Mouse (Mus musculus): ENCODE measurements around the gene Plin1. TPM values are rescaled to one million over a fixed set of nuclear protein-coding genes. Genes with fewer than 3 reads are reported as not detected.

The Plin1 gene
- polyA plus RNA-seq, 2 experiments: not detected

GRCm38 (mm10) chr7:79738913-79739312 lies 6.2 kb upstream of the Plin1 start:
- ATAC-seq (ENCODE audit: insufficient read depth) (no peak), DNase-seq (ENCODE audit: low read depth in 3 of 3, low spot score in 3 of 3) (no peak)
- H3K4me3 ChIP-seq (ENCODE audit: insufficient read depth in 1 of 2, low read depth in 2 of 2, low read length in 2 of 2): no peak overlapping the region
- H3K4me2 ChIP-seq (ENCODE audit: low read depth): no peak overlapping the region
- no peak for TF ChIP-seq EP300 (IDR thresholded peaks at IDR 0.05; ENCODE audit: low read depth)
- no peak for TF ChIP-seq CTCF (IDR thresholded peaks at IDR 0.05; ENCODE audit: low read depth)
- no peaks in the 10 kb centered on the region for H3K36me3 ChIP-seq (replicated peaks; ENCODE audit: control insufficient read depth, insufficient read depth, low read depth)
- no peaks in the 10 kb centered on the region for H3K27me3 ChIP-seq (ENCODE audit: control insufficient read depth, insufficient read depth, low read length)
- no peaks in the 10 kb centered on the region for H3K9me3 ChIP-seq (ENCODE audit: control insufficient read depth, low read length)
- no peak overlapping the region for H3K27ac ChIP-seq
- no peak overlapping the region for H3K9ac ChIP-seq (replicated peaks)
- 74% methylated on average over 2 of the region's 2 CpGs for WGBS (ENCODE audit: insufficient replicate concordance)
- H3K4me1 ChIP-seq (replicated peaks; ENCODE audit: control insufficient read depth in 2 of 2, insufficient read depth in 2 of 2, low read length in 1 of 2): peaks cover 3 to 6% of the 10 kb centered on the region in 2 experiments; a peak in 2 of 4 replicates

- Histone ChIP-seq H3K4me2 (ENCODE audit: low read depth) (no peak overlapping the region), H3K36me3 (replicated peaks; ENCODE audit: control insufficient read depth, insufficient read depth, low read depth) (no peaks in the 10 kb centered on the region), H3K9ac (replicated peaks) (no peak overlapping the region), H3K4me3 (ENCODE audit: insufficient read depth in 1 of 2, low read depth in 2 of 2, low read length in 2 of 2) (no peak overlapping the region), H3K27me3 (ENCODE audit: control insufficient read depth, insufficient read depth, low read length) (no peaks in the 10 kb centered on the region), H3K9me3 (ENCODE audit: control insufficient read depth, low read length) (no peaks in the 10 kb centered on the region), H3K4me1 (replicated peaks; ENCODE audit: control insufficient read depth in 2 of 2, insufficient read depth in 2 of 2, low read length in 1 of 2) (no peaks in the 10 kb centered on the region), H3K27ac (no peak overlapping the region)
- WGBS (ENCODE audit: insufficient replicate concordance): 75% methylated on average over 14 of the region's 14 CpGs
- no peak for DNase-seq (ENCODE audit: low read depth in 3 of 3, low spot score in 3 of 3)
- TF ChIP-seq EP300 (IDR thresholded peaks at IDR 0.05; ENCODE audit: low read depth) (no peak), CTCF (IDR thresholded peaks at IDR 0.05; ENCODE audit: low read depth) (no peak)
- ATAC-seq (ENCODE audit: insufficient read depth): no peak
These were observed 3.8 kb upstream of the Plin1 start for GRCm38 (mm10) chr7:79736511-79736910.

GRCm38 (mm10) chr7:79734563-79734962 lies 1.9 kb upstream of the Plin1 start:
- no peak overlapping the region for H3K27ac ChIP-seq
- ATAC-seq (ENCODE audit: insufficient read depth) (no peak), DNase-seq (ENCODE audit: low read depth in 3 of 3, low spot score in 3 of 3) (no peak)

GRCm38 (mm10) chr7:79731438-79731837 lies 1.3 kb downstream of the Plin1 start:
- Histone ChIP-seq H3K4me2 (ENCODE audit: low read depth) (no peak overlapping the region), H3K27me3 (ENCODE audit: control insufficient read depth, insufficient read depth, low read length) (no peaks in the 10 kb centered on the region), H3K9ac (replicated peaks) (no peak overlapping the region), H3K27ac (no peak overlapping the region), H3K4me3 (ENCODE audit: insufficient read depth in 1 of 2, low read depth in 2 of 2, low read length in 2 of 2) (no peak overlapping the region), H3K36me3 (replicated peaks; ENCODE audit: control insufficient read depth, insufficient read depth, low read depth) (no peaks in the 10 kb centered on the region), H3K4me1 (replicated peaks; ENCODE audit: control insufficient read depth in 2 of 2, insufficient read depth in 2 of 2, low read length in 1 of 2) (no peaks in the 10 kb centered on the region), H3K9me3 (ENCODE audit: control insufficient read depth, low read length) (no peaks in the 10 kb centered on the region)
- TF ChIP-seq CTCF (IDR thresholded peaks at IDR 0.05; ENCODE audit: low read depth) (no peak), EP300 (IDR thresholded peaks at IDR 0.05; ENCODE audit: low read depth) (no peak)
- ATAC-seq (ENCODE audit: insufficient read depth): no peak
- no peak for DNase-seq (ENCODE audit: low read depth in 3 of 3, low spot score in 3 of 3)
- 69% methylated on average over 13 of the region's 13 CpGs for WGBS (ENCODE audit: insufficient replicate concordance)

More at GRCm38 (mm10) chr7:79734563-79734962, 1.9 kb upstream of the Plin1 start:
- Histone ChIP-seq H3K36me3 (replicated peaks; ENCODE audit: control insufficient read depth, insufficient read depth, low read depth) (no peaks in the 10 kb centered on the region), H3K27me3 (ENCODE audit: control insufficient read depth, insufficient read depth, low read length) (no peaks in the 10 kb centered on the region), H3K4me3 (ENCODE audit: insufficient read depth in 1 of 2, low read depth in 2 of 2, low read length in 2 of 2) (no peak overlapping the region), H3K9ac (replicated peaks) (no peak overlapping the region), H3K9me3 (ENCODE audit: control insufficient read depth, low read length) (no peaks in the 10 kb centered on the region), H3K4me2 (ENCODE audit: low read depth) (no peak overlapping the region), H3K4me1 (replicated peaks; ENCODE audit: control insufficient read depth in 2 of 2, insufficient read depth in 2 of 2, low read length in 1 of 2) (no peaks in the 10 kb centered on the region)
- TF ChIP-seq EP300 (IDR thresholded peaks at IDR 0.05; ENCODE audit: low read depth) (no peak), CTCF (IDR thresholded peaks at IDR 0.05; ENCODE audit: low read depth) (no peak)
- 70% methylated on average over 8 of the region's 8 CpGs for WGBS (ENCODE audit: insufficient replicate concordance)

GRCm38 (mm10) chr7:79729743-79730370 lies 2.8 kb downstream of the Plin1 start:
- Histone ChIP-seq H3K27me3 (ENCODE audit: control insufficient read depth, insufficient read depth, low read length) (no peaks in the 10 kb centered on the region), H3K4me2 (ENCODE audit: low read depth) (no peak overlapping the region), H3K36me3 (replicated peaks; ENCODE audit: control insufficient read depth, insufficient read depth, low read depth) (no peaks in the 10 kb centered on the region), H3K9me3 (ENCODE audit: control insufficient read depth, low read length) (no peaks in the 10 kb centered on the region), H3K27ac (no peak overlapping the region), H3K9ac (replicated peaks) (no peak overlapping the region), H3K4me3 (ENCODE audit: insufficient read depth in 1 of 2, low read depth in 2 of 2, low read length in 2 of 2) (no peak overlapping the region), H3K4me1 (replicated peaks; ENCODE audit: control insufficient read depth in 2 of 2, insufficient read depth in 2 of 2, low read length in 1 of 2) (no peaks in the 10 kb centered on the region)
- no peak for ATAC-seq (ENCODE audit: insufficient read depth)
- DNase-seq (ENCODE audit: low read depth in 3 of 3, low spot score in 3 of 3): no peak
- peak; percentile 47 for TF ChIP-seq CTCF (IDR thresholded peaks at IDR 0.05; ENCODE audit: low read depth)
- TF ChIP-seq EP300 (IDR thresholded peaks at IDR 0.05; ENCODE audit: low read depth): no peak
- WGBS (ENCODE audit: insufficient replicate concordance): 51% methylated on average over 11 of the region's 11 CpGs
